Mouse (Mus musculus): ENCODE results near the gene Gmds. TPM values are rescaled to one million over a fixed set of nuclear protein-coding genes. Genes with fewer than 3 reads are reported as not detected.
A peak's percentile ranks its signal among the peaks of the same experiment; 100 is the strongest.

Gmds gene
- total RNA-seq, 1 experiment = 7.3 TPM

- TF ChIP-seq MAFK (IDR thresholded peaks at IDR 0.05; ENCODE audit: insufficient read depth, low read depth, low read length) (no peak), HCFC1 (IDR thresholded peaks at IDR 0.05; ENCODE audit: borderline replicate concordance, insufficient read depth, low read length) (no peak), ZC3H11A (IDR thresholded peaks at IDR 0.05; ENCODE audit: borderline replicate concordance, low read depth, low read length) (no peak), ZNF384 (IDR thresholded peaks at IDR 0.05; ENCODE audit: low read depth, low read length) (no peak), CHD2 (IDR thresholded peaks at IDR 0.05; ENCODE audit: low read depth, low read length) (no peak)
- Histone ChIP-seq H3K27ac (ENCODE audit: insufficient read depth, low read depth, low read length, poor library complexity, severe bottlenecking) (no peak overlapping the region), H3K9ac (ENCODE audit: insufficient read depth, low read depth, low read length, poor library complexity, severe bottlenecking) (no peak overlapping the region), H3K4me3 (ENCODE audit: insufficient read depth in 1 of 2, low read depth in 1 of 2, low read length in 2 of 2, poor library complexity in 1 of 2, severe bottlenecking in 1 of 2) (no peak overlapping the region), H3K9me3 (ENCODE audit: control insufficient read depth, insufficient read depth, low read depth, low read length) (no peaks in the 10 kb centered on the region), H3K4me1 (ENCODE audit: control insufficient read depth in 2 of 2, insufficient read depth in 2 of 2, low read length in 2 of 2, poor library complexity in 1 of 2) (peaks cover 2 to 4% of the 10 kb centered on the region in 2 experiments; a peak in 1 of 4 replicates), H3K36me3 (ENCODE audit: control insufficient read depth, insufficient read depth, low read length, poor library complexity, severe bottlenecking) (no peaks in the 10 kb centered on the region)
- no peak for DNase-seq (ENCODE audit: low read depth, low spot score)
- in situ Hi-C loops (cut with MboI; ENCODE audit: low sequenced_read_pairs in 2 of 2, unreplicated experiment in 2 of 2) = loop anchor here in 1 of 2 experiments (25.0 kb wide), 1 partner anchor 394 kb away; no protein-coding TSS in a partner anchor
Measured at GRCm38 (mm10) chr13:31818337-31818736, 520.2 kb downstream of the Gmds start.

GRCm38 (mm10) chr13:31815383-31816003 is 523.0 kb downstream of the Gmds start:
- Histone ChIP-seq H3K27ac (ENCODE audit: insufficient read depth, low read depth, low read length, poor library complexity, severe bottlenecking) (no peak overlapping the region), H3K4me1 (ENCODE audit: control insufficient read depth in 2 of 2, insufficient read depth in 2 of 2, low read length in 2 of 2, poor library complexity in 1 of 2) (no peaks in the 10 kb centered on the region), H3K9ac (ENCODE audit: insufficient read depth, low read depth, low read length, poor library complexity, severe bottlenecking) (no peak overlapping the region), H3K9me3 (ENCODE audit: control insufficient read depth, insufficient read depth, low read depth, low read length) (no peaks in the 10 kb centered on the region), H3K4me3 (ENCODE audit: insufficient read depth in 1 of 2, low read depth in 1 of 2, low read length in 2 of 2, poor library complexity in 1 of 2, severe bottlenecking in 1 of 2) (no peak overlapping the region), H3K36me3 (ENCODE audit: control insufficient read depth, insufficient read depth, low read length, poor library complexity, severe bottlenecking) (no peaks in the 10 kb centered on the region)
- DNase-seq (ENCODE audit: low read depth, low spot score) = no peak
- in situ Hi-C loops (cut with MboI; ENCODE audit: low sequenced_read_pairs in 2 of 2, unreplicated experiment in 2 of 2) = loop anchor here in 1 of 2 experiments (25.0 kb wide), 1 partner anchor 397 kb away; no protein-coding TSS in a partner anchor
- TF ChIP-seq CHD2 (IDR thresholded peaks at IDR 0.05; ENCODE audit: low read depth, low read length) (no peak), MAFK (IDR thresholded peaks at IDR 0.05; ENCODE audit: insufficient read depth, low read depth, low read length) (no peak), HCFC1 (IDR thresholded peaks at IDR 0.05; ENCODE audit: borderline replicate concordance, insufficient read depth, low read length) (no peak)

- DNase-seq (ENCODE audit: low read depth, low spot score) = no peak
- no peaks in the 10 kb centered on the region for H3K4me1 ChIP-seq (ENCODE audit: control insufficient read depth in 2 of 2, insufficient read depth in 2 of 2, low read length in 2 of 2, poor library complexity in 1 of 2)
Measured at GRCm38 (mm10) chr13:31812701-31813100, 525.8 kb downstream of the Gmds start.

GRCm38 (mm10) chr13:31811542-31812021 is 527.0 kb downstream of the Gmds start:
- no peak for TF ChIP-seq MAFK (IDR thresholded peaks at IDR 0.05; ENCODE audit: insufficient read depth, low read depth, low read length)
- no peak for TF ChIP-seq ZNF384 (IDR thresholded peaks at IDR 0.05; ENCODE audit: low read depth, low read length)
- no peak for TF ChIP-seq HCFC1 (IDR thresholded peaks at IDR 0.05; ENCODE audit: borderline replicate concordance, insufficient read depth, low read length)
- no peak for TF ChIP-seq CHD2 (IDR thresholded peaks at IDR 0.05; ENCODE audit: low read depth, low read length)
- TF ChIP-seq ZC3H11A (IDR thresholded peaks at IDR 0.05; ENCODE audit: borderline replicate concordance, low read depth, low read length) = no peak
- Histone ChIP-seq H3K4me3 (ENCODE audit: insufficient read depth in 1 of 2, low read depth in 1 of 2, low read length in 2 of 2, poor library complexity in 1 of 2, severe bottlenecking in 1 of 2) (peak overlapping the region; percentile 47 to 52), H3K4me1 (ENCODE audit: control insufficient read depth in 2 of 2, insufficient read depth in 2 of 2, low read length in 2 of 2, poor library complexity in 1 of 2) (no peaks in the 10 kb centered on the region), H3K36me3 (ENCODE audit: control insufficient read depth, insufficient read depth, low read length, poor library complexity, severe bottlenecking) (no peaks in the 10 kb centered on the region), H3K9ac (ENCODE audit: insufficient read depth, low read depth, low read length, poor library complexity, severe bottlenecking) (peak overlapping the region; percentile 4; the same call in 1 of the 2 replicates), H3K27ac (ENCODE audit: insufficient read depth, low read depth, low read length, poor library complexity, severe bottlenecking) (no peak overlapping the region), H3K9me3 (ENCODE audit: control insufficient read depth, insufficient read depth, low read depth, low read length) (no peaks in the 10 kb centered on the region)
- in situ Hi-C loops (cut with MboI; ENCODE audit: low sequenced_read_pairs in 2 of 2, unreplicated experiment in 2 of 2) = loop anchor here in 1 of 2 experiments (25.0 kb wide), 1 partner anchor 401 kb away; no protein-coding TSS in a partner anchor
- no peak for DNase-seq (ENCODE audit: low read depth, low spot score)

More at GRCm38 (mm10) chr13:31812701-31813100, 525.8 kb downstream of the Gmds start:
- H3K9ac ChIP-seq (ENCODE audit: insufficient read depth, low read depth, low read length, poor library complexity, severe bottlenecking) = no peak overlapping the region
- no peaks in the 10 kb centered on the region for H3K9me3 ChIP-seq (ENCODE audit: control insufficient read depth, insufficient read depth, low read depth, low read length)
- in situ Hi-C loops (cut with MboI; ENCODE audit: low sequenced_read_pairs in 2 of 2, unreplicated experiment in 2 of 2) = loop anchor here in 1 of 2 experiments (25.0 kb wide), 1 partner anchor 400 kb away; no protein-coding TSS in a partner anchor
- no peaks in the 10 kb centered on the region for H3K36me3 ChIP-seq (ENCODE audit: control insufficient read depth, insufficient read depth, low read length, poor library complexity, severe bottlenecking)
- no peak overlapping the region for H3K27ac ChIP-seq (ENCODE audit: insufficient read depth, low read depth, low read length, poor library complexity, severe bottlenecking)
- no peak overlapping the region for H3K4me3 ChIP-seq (ENCODE audit: insufficient read depth in 1 of 2, low read depth in 1 of 2, low read length in 2 of 2, poor library complexity in 1 of 2, severe bottlenecking in 1 of 2)
- TF ChIP-seq ZC3H11A (IDR thresholded peaks at IDR 0.05; ENCODE audit: borderline replicate concordance, low read depth, low read length) (no peak), CHD2 (IDR thresholded peaks at IDR 0.05; ENCODE audit: low read depth, low read length) (no peak), HCFC1 (IDR thresholded peaks at IDR 0.05; ENCODE audit: borderline replicate concordance, insufficient read depth, low read length) (no peak), ZNF384 (IDR thresholded peaks at IDR 0.05; ENCODE audit: low read depth, low read length) (no peak), MAFK (IDR thresholded peaks at IDR 0.05; ENCODE audit: insufficient read depth, low read depth, low read length) (no peak)

All from ES-E14 (cell line).